Mouse (Mus musculus) liver, postnatal 0 days (tissue): ENCODE results near the gene Drc1.

Experiments
- CTCF ChIP-seq: sonication (generic); IDR thresholded peaks from 2 replicates; pipeline ENCODE4 v1.5.1; 2016; ENCODE audit warnings: antibody characterized with exemption, low read depth
- EP300 ChIP-seq: IDR thresholded peaks from 2 replicates; pipeline ENCODE4 v1.6.1; 2016; ENCODE audit warnings: antibody characterized with exemption, low read depth, mild to moderate bottlenecking

GRCm38 (mm10) chr5:30415381-30415780, 134.2 kb downstream of the Drc1 start:
- TF ChIP-seq EP300 = no peak
- no peak for TF ChIP-seq CTCF
